Mouse (Mus musculus): ENCODE results near the gene Rplp1. TPM values are rescaled to one million over a fixed set of nuclear protein-coding genes. Genes with fewer than 3 reads are reported as not detected.

Gene Rplp1
- total RNA-seq, 2 experiments from 2014 or later = 1,165 to 1,257 TPM

DNA sequence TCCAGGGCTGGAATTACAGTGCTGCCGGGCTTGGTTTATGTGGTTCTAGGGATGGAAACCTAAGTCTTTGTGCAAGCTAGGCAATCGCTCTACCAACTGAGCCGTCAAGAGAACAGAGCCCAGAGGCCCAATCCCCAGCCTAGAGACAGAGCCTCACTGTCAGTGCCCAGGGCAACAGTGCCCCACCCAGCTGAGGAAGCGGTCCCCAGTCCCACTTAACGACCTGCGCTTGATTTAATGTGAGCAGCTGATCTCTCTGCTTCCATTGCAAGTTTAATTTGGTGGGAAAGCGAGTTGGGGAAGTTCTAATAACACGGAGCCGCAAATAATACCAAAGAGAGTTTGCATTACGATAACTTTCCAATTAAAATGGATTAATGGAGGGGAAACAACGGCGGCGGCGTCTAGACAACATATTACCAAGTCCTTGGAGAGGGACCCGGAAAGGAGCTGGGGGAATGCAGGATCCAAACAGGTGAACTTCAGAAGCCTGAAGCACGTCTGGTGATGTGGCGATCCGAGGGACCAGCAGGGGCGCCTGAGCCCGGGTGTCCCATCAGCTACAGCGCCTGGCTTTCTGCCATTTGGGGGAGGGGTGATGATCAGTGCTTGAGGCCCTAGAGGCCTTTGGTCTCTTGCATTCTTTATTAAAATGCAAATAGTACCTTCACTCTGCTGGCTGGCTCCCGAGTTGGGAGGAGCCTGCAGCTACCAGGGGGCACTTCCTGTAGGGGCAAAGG is 36.8 kb downstream of the Rplp1 start:
- no peak for DNase-seq

DNA sequence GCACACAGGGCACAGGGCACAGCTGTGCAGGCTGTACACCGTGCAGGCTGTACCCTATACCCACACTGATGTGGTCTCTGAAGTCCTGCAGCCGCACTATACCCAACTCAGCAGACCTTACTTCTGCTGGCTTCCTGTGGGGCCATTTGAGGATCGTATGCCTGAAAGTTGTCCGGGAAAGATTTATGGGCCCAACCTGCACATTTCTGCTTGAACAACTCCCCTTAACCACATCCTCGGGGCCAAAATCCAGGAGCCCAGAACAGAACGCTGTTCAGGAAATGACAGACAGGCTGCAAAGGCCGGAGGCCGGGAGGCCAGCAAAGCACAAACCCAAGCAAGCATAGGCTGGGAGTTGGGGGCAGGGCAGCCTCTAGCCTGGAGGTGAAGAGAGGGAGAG is 41.0 kb downstream of the Rplp1 start:
- no peak for DNase-seq

DNA sequence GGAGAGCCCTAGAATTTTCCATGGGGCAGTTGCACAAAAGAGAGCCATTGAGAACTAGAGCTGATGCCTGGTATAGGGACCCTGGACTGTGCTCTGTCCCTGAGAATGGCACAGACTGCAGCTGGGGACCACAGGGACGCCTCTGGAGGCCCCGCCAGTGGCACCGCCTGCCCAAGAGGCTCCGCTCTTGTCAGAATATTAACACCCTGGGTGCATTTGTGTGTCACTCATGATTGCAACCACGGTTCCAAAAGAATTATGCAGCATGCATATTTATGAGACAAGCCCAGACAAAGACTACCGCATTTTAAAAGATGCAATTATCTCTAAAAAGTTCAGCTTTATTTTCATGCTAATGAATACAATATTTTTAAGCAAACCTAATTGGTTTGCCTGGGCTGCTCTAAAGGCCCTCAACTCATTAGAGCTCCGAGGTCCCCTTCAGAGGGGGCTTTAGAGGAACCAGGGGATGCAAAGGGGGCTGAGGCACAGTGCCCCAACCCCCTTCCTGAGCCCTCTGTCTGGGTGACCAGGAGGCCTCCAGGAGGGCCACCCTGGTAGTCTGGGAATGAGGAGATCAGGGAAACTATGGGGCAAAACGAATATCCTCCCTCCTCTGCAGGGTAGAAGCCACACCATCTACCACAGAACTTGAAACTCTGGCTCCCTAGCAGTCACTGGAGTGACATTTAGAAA is 41.9 kb downstream of the Rplp1 start:
- DNase-seq = no peak

DNA sequence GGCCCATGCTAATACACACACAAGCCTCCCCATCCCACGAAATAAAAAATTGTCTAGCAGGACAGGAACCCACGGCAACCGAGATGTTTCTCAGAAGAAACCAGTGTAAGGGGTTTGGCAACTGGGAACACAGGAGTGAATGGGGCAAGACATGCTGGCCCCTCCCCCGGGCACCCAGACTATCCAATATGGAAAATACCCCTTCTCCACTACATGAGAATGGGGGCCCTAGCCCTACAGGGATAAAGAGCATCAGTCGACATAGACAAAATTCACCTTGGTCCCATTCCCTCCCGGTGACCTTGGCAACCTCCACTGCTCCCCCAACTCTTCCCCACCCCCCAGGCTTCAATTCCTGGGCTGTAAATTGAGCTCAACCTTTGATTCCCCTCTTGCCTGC is 42.5 kb downstream of the Rplp1 start:
- DNase-seq = no peak

DNA sequence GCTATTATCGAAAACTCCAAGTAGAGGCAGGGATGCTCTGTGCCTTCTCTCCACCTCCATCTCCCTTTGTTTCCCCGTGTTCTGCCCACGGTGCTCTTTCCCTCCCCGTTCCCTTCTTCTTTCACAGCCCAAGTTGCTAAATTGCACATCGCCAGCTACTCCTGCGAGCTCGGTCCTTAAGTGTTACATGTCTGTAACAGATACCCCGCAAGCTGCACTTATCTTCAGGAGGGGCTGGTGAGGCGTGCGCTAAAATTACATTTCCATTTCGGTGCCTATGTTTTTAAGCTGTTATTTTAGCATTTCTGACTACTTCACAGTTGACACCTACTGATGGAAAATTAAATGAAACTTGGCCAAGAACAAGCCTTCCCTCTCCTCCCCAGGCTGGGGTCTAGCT is 46.7 kb downstream of the Rplp1 start:
- no peak for DNase-seq

Other genes starting within 250 kb of the Rplp1 start
- gene Kif23, start 32.2 kb upstream of the Rplp1 start, total RNA-seq (2021) = 1 to 10 TPM in 1 of 2 experiments, under 1 TPM in 1; 0.51 to 1.5 TPM
- not detected for gene Paqr5, start 112.3 kb upstream of the Rplp1 start, total RNA-seq (2021)
- 1 to 10 TPM; 5.5 to 8.3 TPM for gene Glce, start 208.1 kb upstream of the Rplp1 start, total RNA-seq (2021)

Data from gastrocnemius, postnatal 25 days (tissue).